Mouse (Mus musculus): ENCODE data around the gene Trib3. TPM values are rescaled to one million over a fixed set of nuclear protein-coding genes. Genes with fewer than 3 reads are reported as not detected.
"Not testable (repeated sequence)": the region's sequence is repeated elsewhere in the genome, so short reads cannot be mapped to it uniquely, and the experiment has no call there.

The Trib3 gene
- polyA plus RNA-seq, 1 experiment from 2014 or later = 1.1 TPM

DNA sequence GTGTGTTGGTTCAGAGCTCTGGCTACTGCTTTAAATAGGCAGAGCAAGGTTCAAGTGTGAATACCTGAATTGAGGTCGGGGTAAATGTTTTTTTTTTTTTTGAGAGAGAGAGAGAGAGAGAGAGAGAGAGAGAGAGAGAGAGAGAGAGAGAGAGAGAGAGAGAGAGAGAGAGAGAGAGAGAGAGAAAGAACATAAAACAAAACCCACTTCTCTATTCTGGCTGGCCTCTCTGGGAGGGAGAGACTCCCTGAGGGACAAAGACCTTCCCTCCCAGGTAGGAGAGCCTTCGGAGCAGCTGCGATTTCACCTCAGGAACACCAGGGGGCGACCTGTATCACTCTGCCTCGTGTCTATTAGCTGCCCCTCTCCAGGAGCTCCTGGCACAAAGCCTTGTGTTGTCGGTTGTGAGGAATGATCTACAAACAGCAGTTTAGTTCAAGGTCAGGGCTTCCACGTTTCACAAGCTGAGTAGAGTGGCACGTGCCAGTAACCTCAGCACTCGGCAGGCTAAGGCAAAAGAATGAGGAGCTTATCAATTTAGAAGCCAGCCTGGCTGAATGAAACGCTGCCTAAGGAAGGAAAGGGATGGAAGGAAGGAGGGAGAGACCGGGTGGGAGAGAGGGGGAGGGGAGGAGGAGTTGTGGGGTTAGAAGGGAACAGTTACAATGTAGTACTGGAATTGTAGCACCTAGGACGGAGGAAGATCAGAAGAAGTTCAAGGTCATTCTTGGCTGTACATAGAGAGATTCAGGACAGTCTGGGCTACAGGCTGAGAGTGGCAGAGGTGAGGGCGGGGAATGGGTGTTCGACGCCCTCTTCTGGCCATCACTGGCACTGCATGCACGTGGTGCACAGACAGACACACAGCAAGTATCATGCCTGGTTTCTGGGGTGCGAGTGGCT is 19.7 kb upstream of the Trib3 start:
- no peaks in the 10 kb centered on the region for H3K27me3 ChIP-seq
- peak overlapping the region; percentile 71 for H3K27ac ChIP-seq (replicated peaks)
- H3K4me1 ChIP-seq (replicated peaks) = 0 out of 2 replicates have a peak, but pooled peaks cover 5% of the 10 kb centered on the region
- peak; percentile 78 for ATAC-seq (ENCODE audit: low read depth)
- no peaks in the 10 kb centered on the region for H3K36me3 ChIP-seq
- no peaks in the 10 kb centered on the region for H3K9me3 ChIP-seq
- WGBS = 13% methylated on average over 17 of the region's 17 CpGs
- peak overlapping the region; percentile 44 for H3K4me2 ChIP-seq
- no peak overlapping the region for H3K9ac ChIP-seq
- H3K4me3 ChIP-seq = peak overlapping the region; percentile 15; the same call in 1 of the 2 replicates

DNA sequence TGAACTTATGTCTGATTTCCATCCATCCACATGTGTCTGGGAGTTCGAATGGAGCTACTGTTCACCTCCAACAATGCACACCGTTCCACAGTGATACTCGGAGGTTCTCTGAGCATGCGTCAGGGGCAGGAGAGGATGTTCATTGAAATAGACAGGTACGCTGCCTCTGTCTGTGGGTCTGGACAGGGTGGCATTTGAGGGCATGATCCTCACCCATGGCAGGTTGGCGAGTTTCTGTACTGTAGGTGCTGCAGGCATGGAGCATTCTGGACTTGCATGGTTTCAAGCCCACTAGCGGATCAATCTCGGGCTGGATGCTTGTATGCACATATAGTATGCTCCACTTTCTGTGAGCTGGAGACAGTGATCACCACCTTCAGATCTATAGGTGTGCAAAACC is 17.4 kb upstream of the Trib3 start:
- Histone ChIP-seq H3K4me2 (no peak overlapping the region), H3K9me3 (no peaks in the 10 kb centered on the region), H3K4me3 (no peak overlapping the region), H3K27ac (replicated peaks) (no peak overlapping the region), H3K27me3 (no peaks in the 10 kb centered on the region), H3K9ac (no peak overlapping the region), H3K36me3 (no peaks in the 10 kb centered on the region), H3K4me1 (replicated peaks) (0 out of 2 replicates have a peak, but pooled peaks cover 5% of the 10 kb centered on the region)
- 88% methylated on average over 8 of the region's 8 CpGs for WGBS
- ATAC-seq (ENCODE audit: low read depth) = no peak

DNA sequence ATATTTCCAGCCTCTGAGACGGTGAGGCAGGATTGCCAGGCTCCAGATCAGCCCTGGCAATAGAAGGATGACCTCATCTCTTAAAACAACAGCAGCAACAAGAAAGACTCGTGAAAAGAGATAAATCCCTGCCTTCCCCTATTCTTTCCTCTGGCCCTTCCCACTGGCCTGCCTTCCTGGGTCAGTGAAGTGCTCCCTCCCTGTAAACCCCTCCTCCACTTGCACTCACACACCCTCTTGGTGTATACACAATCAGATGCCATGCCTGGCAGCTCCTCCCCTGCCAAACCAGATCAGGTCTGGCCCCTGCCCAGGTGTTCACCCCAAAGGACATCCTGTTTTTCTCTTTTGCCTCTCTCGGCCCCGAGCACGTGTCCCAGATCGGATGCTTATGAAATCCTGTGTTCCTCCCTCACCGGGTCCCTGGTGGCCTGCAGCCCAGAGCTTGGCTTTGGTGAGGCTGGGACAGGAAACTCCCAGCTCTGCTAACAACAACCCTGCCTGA is 16.5 kb upstream of the Trib3 start:
- WGBS = 59% methylated on average over 7 of the region's 7 CpGs
- Histone ChIP-seq H3K4me2 (no peak overlapping the region), H3K9me3 (no peaks in the 10 kb centered on the region), H3K4me1 (replicated peaks) (0 out of 2 replicates have a peak, but pooled peaks cover 5% of the 10 kb centered on the region), H3K4me3 (no peak overlapping the region), H3K36me3 (no peaks in the 10 kb centered on the region), H3K27me3 (no peaks in the 10 kb centered on the region), H3K9ac (0 out of 2 replicates have a peak overlapping the region, but pooled peaks have one; percentile 8), H3K27ac (replicated peaks) (no peak overlapping the region)
- ATAC-seq (ENCODE audit: low read depth) = no peak

DNA sequence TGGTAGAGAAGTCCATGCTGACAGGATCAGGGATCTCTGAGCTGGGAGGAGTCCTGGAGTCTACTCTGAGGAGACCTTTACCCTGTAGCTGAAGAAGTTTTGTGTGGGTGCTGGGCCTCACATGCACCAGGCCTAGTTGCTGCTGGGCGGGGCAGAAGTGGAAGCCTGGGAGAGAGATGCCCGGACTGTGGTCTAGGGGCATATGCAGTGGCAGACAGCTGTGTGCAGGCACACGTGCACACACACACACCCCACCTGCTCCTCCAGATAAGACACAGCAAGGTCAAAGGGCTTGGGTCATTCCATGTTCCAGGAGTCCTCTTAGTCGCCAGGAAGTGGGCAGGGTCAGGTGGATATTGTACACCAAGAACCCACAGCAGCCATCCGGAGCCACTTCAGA is 15.8 kb upstream of the Trib3 start:
- ATAC-seq (ENCODE audit: low read depth) = no peak
- H3K27ac ChIP-seq (replicated peaks) = no peak overlapping the region
- WGBS = 80% methylated on average over 5 of the region's 5 CpGs
- H3K4me3 ChIP-seq = no peak overlapping the region
- no peaks in the 10 kb centered on the region for H3K9me3 ChIP-seq
- H3K4me2 ChIP-seq = no peak overlapping the region
- H3K9ac ChIP-seq = no peak overlapping the region
- H3K27me3 ChIP-seq = no peaks in the 10 kb centered on the region
- 0 out of 2 replicates have a peak, but pooled peaks cover 5% of the 10 kb centered on the region for H3K4me1 ChIP-seq (replicated peaks)
- H3K36me3 ChIP-seq = no peaks in the 10 kb centered on the region

DNA sequence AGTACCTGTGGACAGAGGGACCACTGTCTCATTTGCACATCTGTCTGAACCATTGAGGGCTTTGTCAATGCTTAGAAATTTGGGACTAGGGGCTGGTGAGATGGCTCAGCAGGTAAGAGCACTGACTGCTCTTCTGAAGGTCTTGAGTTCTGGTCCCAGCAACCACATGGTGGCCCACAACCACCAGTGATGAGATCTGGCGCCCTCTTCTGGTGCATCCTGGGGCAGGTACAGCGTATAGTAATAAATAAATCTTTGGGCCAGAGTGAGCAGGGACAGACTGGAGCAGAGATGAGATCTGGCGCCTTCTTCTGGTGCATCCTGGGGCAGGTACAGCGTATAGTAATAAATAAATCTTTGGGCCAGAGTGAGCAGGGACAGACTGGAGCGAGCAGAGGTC is 15.1 kb upstream of the Trib3 start:
- not testable (repeated sequence) for H3K4me2 ChIP-seq; H3K27ac ChIP-seq (replicated peaks); ATAC-seq (ENCODE audit: low read depth); H3K27me3 ChIP-seq; H3K4me3 ChIP-seq; H3K36me3 ChIP-seq; H3K9me3 ChIP-seq; H3K9ac ChIP-seq; H3K4me1 ChIP-seq (replicated peaks)
- 74% methylated on average over 5 of the region's 5 CpGs for WGBS

DNA sequence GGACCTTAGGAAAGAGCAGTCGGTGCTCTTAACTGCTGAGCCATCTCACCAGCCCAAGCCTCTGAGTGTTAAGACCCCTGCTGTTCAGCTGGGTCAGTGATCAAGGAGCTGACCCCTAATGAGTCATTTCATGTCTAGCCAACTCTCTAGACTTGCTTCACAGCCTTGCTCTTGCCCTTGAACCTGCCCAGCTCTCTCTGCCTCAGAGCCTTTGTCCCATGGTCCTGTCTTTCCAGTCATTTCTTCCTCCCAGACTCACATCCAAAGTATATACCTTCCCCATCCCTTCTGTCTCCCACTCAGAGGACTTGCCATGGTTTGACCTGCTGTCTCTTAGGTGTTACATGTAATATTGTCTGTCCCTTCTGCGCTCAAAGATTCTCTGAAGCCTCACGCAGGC is 13.4 kb upstream of the Trib3 start:
- Histone ChIP-seq H3K27ac (replicated peaks) (no peak overlapping the region), H3K36me3 (no peaks in the 10 kb centered on the region), H3K4me1 (replicated peaks) (no peaks in the 10 kb centered on the region), H3K27me3 (no peaks in the 10 kb centered on the region), H3K9ac (no peak overlapping the region), H3K9me3 (no peaks in the 10 kb centered on the region), H3K4me2 (no peak overlapping the region), H3K4me3 (no peak overlapping the region)
- WGBS = 88% methylated on average over 3 of the region's 3 CpGs
- ATAC-seq (ENCODE audit: low read depth) = no peak

DNA sequence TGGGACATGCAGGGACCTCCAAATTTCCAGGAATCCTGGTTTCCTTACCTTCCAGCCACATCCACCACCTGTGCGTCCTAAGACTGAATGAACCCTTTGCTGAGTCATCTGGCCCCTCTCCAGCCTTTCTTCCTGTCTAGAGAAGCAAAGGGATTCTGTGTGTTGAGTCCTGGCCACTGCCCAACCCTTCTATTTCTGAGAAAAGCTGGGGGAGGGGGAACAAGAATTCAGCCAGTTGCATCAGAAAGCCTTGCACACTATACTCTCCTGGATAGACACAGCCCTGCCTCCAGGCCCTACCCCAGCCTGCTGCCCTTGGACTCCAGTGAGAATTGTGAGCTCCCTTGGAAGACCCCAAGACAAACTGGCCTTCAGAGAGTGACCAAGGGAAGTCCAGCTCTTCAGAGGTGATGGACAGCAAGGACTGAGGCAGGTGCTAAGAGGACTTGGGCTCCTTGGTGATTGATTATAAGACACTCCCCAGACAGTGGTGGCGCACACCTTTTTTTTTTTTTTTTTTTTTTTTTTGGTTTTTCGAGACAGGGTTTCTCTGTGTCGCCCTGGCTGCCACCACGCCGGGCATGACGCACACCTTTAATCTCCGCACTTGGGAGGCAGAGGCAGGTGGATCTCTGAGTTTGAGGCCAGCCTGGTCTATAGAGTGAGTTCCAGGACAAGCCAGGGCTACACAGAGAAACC is 6.2 kb upstream of the Trib3 start:
- no peaks in the 10 kb centered on the region for H3K9me3 ChIP-seq
- WGBS = 94% methylated on average over 8 of the region's 8 CpGs
- no peaks in the 10 kb centered on the region for H3K36me3 ChIP-seq
- H3K4me2 ChIP-seq = no peak overlapping the region
- peaks cover 8% of the 10 kb centered on the region for H3K27me3 ChIP-seq
- no peak for ATAC-seq (ENCODE audit: low read depth)
- H3K4me1 ChIP-seq (replicated peaks) = no peaks in the 10 kb centered on the region
- no peak overlapping the region for H3K27ac ChIP-seq (replicated peaks)
- H3K9ac ChIP-seq = no peak overlapping the region
- no peak overlapping the region for H3K4me3 ChIP-seq

DNA sequence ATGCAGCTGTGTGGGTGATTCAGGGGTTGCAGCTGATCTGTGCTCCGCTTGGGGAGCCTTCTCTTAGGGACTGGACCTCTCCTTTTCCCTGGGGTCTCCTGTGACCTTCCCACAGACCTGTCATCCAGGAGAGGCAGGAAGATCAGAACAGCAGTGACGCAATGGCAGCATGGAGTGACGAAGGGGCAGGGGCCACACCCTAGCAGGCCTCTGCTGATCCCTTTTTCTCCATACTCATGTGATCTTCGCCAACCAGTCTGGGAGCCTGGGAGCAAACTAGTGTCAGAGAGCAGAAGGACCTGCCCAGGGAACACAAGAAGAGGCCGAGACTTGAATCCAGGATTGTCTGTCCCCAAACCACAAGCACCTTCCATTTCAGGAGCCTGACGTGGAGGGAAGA is 5.4 kb upstream of the Trib3 start:
- Histone ChIP-seq H3K27ac (replicated peaks) (no peak overlapping the region), H3K9me3 (no peaks in the 10 kb centered on the region), H3K4me2 (no peak overlapping the region), H3K27me3 (peaks cover 15% of the 10 kb centered on the region), H3K4me1 (replicated peaks) (peaks cover 5% of the 10 kb centered on the region), H3K36me3 (no peaks in the 10 kb centered on the region), H3K4me3 (no peak overlapping the region), H3K9ac (no peak overlapping the region)
- ATAC-seq (ENCODE audit: low read depth) = no peak
- WGBS = 85% methylated on average over 6 of the region's 6 CpGs

DNA sequence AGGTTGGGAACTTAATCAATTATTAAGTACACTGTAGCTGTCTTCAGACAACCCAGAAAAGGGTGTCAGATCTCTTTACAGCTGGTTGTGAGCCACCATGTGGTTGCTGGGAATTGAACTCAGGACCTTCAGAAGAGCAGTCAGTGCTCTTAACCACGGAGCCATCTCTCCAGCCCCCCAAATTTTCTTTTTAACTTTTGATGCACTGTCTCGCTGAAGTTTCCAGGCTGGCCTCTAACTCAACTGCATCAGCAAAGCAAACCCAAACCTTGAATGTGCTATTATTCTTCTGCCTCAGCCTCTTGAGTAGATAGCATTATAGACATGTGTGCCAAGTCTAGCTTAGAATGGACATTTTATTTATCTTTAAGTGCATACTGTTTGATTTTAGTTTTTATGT is 3.9 kb upstream of the Trib3 start:
- peaks cover 15% of the 10 kb centered on the region for H3K27me3 ChIP-seq
- H3K4me3 ChIP-seq = no peak overlapping the region
- WGBS = 76% methylated on average over 2 of the region's 2 CpGs
- no peak overlapping the region for H3K4me2 ChIP-seq
- H3K4me1 ChIP-seq (replicated peaks) = peaks cover 20% of the 10 kb centered on the region
- no peaks in the 10 kb centered on the region for H3K9me3 ChIP-seq
- no peaks in the 10 kb centered on the region for H3K36me3 ChIP-seq
- no peak overlapping the region for H3K27ac ChIP-seq (replicated peaks)
- no peak overlapping the region for H3K9ac ChIP-seq
- ATAC-seq (ENCODE audit: low read depth) = no peak

DNA sequence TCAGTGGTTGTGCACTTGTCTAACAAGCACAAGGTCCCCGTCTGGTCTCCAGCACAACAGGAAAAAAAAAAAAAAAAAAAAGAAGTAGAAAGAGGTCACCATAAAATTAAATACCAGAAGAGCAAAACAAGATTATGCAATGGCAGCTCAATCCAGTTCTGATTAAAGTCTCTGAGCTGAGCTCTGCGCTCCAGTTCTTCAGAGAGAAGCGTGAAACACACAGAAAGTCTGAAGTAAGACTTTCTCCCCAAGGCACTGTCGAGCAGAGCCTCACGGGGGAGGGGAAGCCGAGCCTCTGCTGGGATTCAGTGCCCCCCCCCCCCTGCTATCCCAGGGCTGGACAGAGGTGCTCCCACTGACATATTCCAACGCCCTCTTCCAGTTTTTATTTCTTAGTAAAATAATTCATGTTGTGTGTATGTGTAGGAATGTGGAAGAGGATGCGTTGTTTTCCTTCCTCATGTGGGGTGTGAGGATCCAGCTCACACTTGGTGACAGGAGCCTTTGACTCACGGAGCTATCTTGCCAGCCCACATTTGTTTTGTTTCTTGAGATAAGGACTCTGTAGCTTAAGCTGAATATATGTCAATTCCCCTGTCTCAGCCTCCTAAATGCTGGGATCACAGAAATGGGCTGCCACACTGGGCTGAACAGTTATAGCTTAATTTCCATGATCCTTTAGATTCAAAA is 3.1 kb upstream of the Trib3 start:
- peaks cover 20% of the 10 kb centered on the region for H3K4me1 ChIP-seq (replicated peaks)
- H3K36me3 ChIP-seq = no peaks in the 10 kb centered on the region
- peaks cover 15% of the 10 kb centered on the region for H3K27me3 ChIP-seq
- no peak overlapping the region for H3K27ac ChIP-seq (replicated peaks)
- ATAC-seq (ENCODE audit: low read depth) = no peak
- H3K9ac ChIP-seq = no peak overlapping the region
- no peak overlapping the region for H3K4me2 ChIP-seq
- H3K4me3 ChIP-seq = no peak overlapping the region
- 46% methylated on average over 9 of the region's 9 CpGs for WGBS
- no peaks in the 10 kb centered on the region for H3K9me3 ChIP-seq

DNA sequence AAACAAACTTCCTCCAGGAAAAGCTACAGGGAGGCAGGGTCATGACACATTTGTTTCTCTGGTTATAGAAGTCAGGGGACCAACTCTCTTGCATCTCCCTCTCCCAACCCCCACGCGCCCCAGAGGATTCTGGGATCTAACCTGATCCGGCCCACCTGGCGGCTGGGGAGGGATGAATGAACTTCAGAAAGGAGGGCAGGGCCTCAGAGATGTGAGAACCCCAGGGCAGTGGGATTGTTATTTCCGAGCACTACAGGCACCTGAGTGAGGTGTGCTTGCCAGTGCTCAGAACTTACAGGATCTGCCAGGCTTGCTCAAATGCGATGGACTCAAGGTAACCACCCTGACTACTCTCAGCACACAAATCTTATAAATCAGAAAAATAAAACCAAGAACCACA is 1.6 kb upstream of the Trib3 start:
- no peak for ATAC-seq (ENCODE audit: low read depth)

DNA sequence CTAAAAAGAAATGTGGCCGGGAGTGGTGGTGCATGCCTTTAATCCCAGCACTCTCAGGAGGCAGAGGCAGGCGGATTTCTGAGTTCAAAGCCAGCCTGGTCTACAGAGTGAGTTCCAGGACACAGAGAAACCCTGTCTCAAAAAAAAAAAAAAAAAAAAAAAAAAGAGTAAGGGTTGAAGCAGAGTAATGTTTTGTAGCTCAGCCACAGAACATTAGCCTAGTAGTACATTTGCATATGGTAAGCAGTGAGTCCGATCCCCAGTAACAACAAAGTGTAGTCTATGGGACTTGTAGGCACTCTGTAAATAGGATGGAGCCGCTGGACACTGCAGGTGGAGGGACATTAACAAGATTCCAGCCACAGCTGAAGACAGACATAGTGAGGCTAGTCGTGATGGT is 1.1 kb upstream of the Trib3 start:
- Histone ChIP-seq H3K4me1 (replicated peaks) (peaks cover 20% of the 10 kb centered on the region), H3K36me3 (no peaks in the 10 kb centered on the region), H3K27me3 (peaks cover 15% of the 10 kb centered on the region), H3K9ac (no peak overlapping the region), H3K9me3 (no peaks in the 10 kb centered on the region), H3K4me2 (no peak overlapping the region), H3K4me3 (no peak overlapping the region), H3K27ac (replicated peaks) (no peak overlapping the region)
- no peak for ATAC-seq (ENCODE audit: low read depth)
- WGBS = 67% methylated on average over 5 of the region's 5 CpGs

More for the DNA sequence above, 1.6 kb upstream of the Trib3 start:
- peaks cover 15% of the 10 kb centered on the region for H3K27me3 ChIP-seq
- H3K9me3 ChIP-seq = no peaks in the 10 kb centered on the region
- H3K4me1 ChIP-seq (replicated peaks) = peaks cover 20% of the 10 kb centered on the region
- H3K27ac ChIP-seq (replicated peaks) = no peak overlapping the region
- no peak overlapping the region for H3K9ac ChIP-seq
- no peak overlapping the region for H3K4me3 ChIP-seq
- no peaks in the 10 kb centered on the region for H3K36me3 ChIP-seq
- 70% methylated on average over 6 of the region's 6 CpGs for WGBS
- no peak overlapping the region for H3K4me2 ChIP-seq
